Mouse (Mus musculus): ENCODE measurements at regions not wholly inside any gene's neighbourhood (a gene's known extent, or its start where the extent isn't known, plus 50 kb on each side); places are given as distances from the start of the nearest gene placed in this dataset.

DNA sequence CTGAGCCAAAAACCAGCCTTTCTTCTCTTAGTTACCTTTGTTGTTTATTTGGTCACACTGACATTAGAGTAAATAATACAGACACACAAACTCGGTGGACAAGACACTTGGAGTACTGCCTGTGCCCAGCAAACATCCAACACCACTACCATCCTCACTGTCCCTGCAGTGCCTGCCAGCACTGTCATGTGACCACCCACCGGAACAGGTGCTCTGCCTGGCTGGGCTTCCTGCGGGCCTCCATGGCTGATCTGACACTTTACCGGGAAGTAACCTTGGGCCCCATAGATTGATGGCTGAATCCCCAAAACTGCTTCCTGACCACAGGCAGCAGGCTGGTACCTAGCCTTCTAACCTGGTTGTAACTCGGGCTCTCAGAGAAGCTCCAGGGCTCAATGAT lies 175.2 kb upstream of the Agap1 start:
- WGBS = 80% methylated on average over 5 of the region's 5 CpGs
- Histone ChIP-seq H3K27me3 (ENCODE audit: control insufficient read depth, insufficient read depth, low read length) (no peaks in the 10 kb centered on the region), H3K4me2 (ENCODE audit: low read depth) (no peak overlapping the region), H3K9me3 (ENCODE audit: control insufficient read depth, low read length) (no peaks in the 10 kb centered on the region), H3K27ac (ENCODE audit: low read depth, low read length) (no peak overlapping the region), H3K4me3 (ENCODE audit: low read depth, low read length) (no peak overlapping the region), H3K9ac (ENCODE audit: low read length) (no peak overlapping the region), H3K36me3 (ENCODE audit: control insufficient read depth, insufficient read depth, low read length) (no peaks in the 10 kb centered on the region), H3K4me1 (ENCODE audit: control insufficient read depth, insufficient read depth, low read length) (no peaks in the 10 kb centered on the region)
- DNase-seq (ENCODE audit: low spot score) (no peak), ATAC-seq (ENCODE audit: insufficient read depth, low FRiP score, low TSS enrichment) (no peak)

GRCm38 (mm10) chr1:89281107-89281655 lies 173.4 kb upstream of the Agap1 start:
- H3K4me1 ChIP-seq (ENCODE audit: control insufficient read depth, insufficient read depth, low read length) = no peaks in the 10 kb centered on the region
- H3K4me2 ChIP-seq (ENCODE audit: low read depth) = no peak overlapping the region
- H3K36me3 ChIP-seq (ENCODE audit: control insufficient read depth, insufficient read depth, low read length) = no peaks in the 10 kb centered on the region
- H3K4me3 ChIP-seq (ENCODE audit: low read depth, low read length) = no peak overlapping the region
- DNase-seq (ENCODE audit: low spot score) (no peak), ATAC-seq (ENCODE audit: insufficient read depth, low FRiP score, low TSS enrichment) (no peak)
- H3K9ac ChIP-seq (ENCODE audit: low read length) = no peak overlapping the region
- no peaks in the 10 kb centered on the region for H3K27me3 ChIP-seq (ENCODE audit: control insufficient read depth, insufficient read depth, low read length)
- H3K9me3 ChIP-seq (ENCODE audit: control insufficient read depth, low read length) = no peaks in the 10 kb centered on the region
- WGBS = 64% methylated on average over 1 of the region's 1 CpGs
- H3K27ac ChIP-seq (ENCODE audit: low read depth, low read length) = no peak overlapping the region

DNA sequence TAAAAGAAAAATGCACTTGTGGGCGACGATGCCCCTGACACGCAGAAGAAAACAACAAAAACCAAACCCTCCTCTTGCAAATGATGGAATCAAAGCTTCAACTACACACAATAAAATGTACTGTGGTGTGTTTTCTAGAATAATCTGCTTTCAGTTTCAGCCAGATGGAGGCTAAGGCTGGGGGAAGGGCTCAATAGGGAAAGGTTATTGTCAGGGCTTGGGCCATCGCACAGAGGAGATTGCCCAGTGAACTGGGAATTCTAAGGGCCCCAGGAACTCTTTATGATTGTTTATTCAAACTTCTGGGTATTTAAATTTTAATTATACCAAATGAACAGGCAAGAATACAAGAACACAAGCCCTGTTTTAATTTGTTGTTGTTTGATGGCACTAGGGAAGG lies 169.6 kb upstream of the Agap1 start:
- H3K4me2 ChIP-seq (ENCODE audit: low read depth) = no peak overlapping the region
- H3K36me3 ChIP-seq (ENCODE audit: control insufficient read depth, insufficient read depth, low read length) = no peaks in the 10 kb centered on the region
- no peaks in the 10 kb centered on the region for H3K9me3 ChIP-seq (ENCODE audit: control insufficient read depth, low read length)
- WGBS = 83% methylated on average over 4 of the region's 4 CpGs
- no peaks in the 10 kb centered on the region for H3K27me3 ChIP-seq (ENCODE audit: control insufficient read depth, insufficient read depth, low read length)
- no peak overlapping the region for H3K9ac ChIP-seq (ENCODE audit: low read length)
- H3K27ac ChIP-seq (ENCODE audit: low read depth, low read length) = no peak overlapping the region
- DNase-seq (ENCODE audit: low spot score) (no peak), ATAC-seq (ENCODE audit: insufficient read depth, low FRiP score, low TSS enrichment) (no peak)
- no peak overlapping the region for H3K4me3 ChIP-seq (ENCODE audit: low read depth, low read length)
- no peaks in the 10 kb centered on the region for H3K4me1 ChIP-seq (ENCODE audit: control insufficient read depth, insufficient read depth, low read length)

DNA sequence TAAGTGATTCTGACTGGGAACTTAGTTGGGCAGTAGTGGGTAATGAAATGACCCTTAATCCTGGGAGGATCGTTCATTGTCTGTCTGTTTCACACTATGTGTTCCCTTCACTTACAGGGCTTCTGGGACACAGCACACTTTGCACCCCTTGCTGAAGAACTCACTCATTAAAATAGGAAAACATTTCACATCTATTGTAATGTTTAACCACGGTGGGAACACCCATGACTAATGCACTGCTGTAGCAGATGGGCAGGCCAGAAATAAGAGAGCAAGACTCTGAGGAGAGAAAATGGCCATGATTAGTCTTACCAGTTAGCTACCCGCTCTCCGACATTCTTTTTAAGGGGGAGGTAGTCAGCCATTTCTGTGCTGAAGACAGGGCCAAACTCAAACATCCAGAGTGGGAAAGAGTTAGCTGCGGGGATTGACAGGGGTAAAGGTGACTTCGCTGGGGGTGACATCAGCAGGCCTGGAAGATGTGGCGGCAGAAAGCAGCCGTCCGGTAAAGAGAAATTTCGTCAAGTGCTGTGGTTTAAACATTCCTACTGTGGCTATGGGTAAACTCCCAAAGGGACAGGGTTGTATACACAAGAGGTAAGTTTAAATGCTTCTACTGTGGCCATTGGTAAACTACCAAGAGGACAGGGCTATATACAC lies 167.3 kb upstream of the Agap1 start:
- H3K4me1 ChIP-seq (ENCODE audit: control insufficient read depth, insufficient read depth, low read length) = no peaks in the 10 kb centered on the region
- no peak overlapping the region for H3K4me3 ChIP-seq (ENCODE audit: low read depth, low read length)
- no peak for DNase-seq (ENCODE audit: low spot score)
- H3K27me3 ChIP-seq (ENCODE audit: control insufficient read depth, insufficient read depth, low read length) = no peaks in the 10 kb centered on the region
- ATAC-seq (ENCODE audit: insufficient read depth, low FRiP score, low TSS enrichment) = no peak
- no peak overlapping the region for H3K4me2 ChIP-seq (ENCODE audit: low read depth)
- H3K27ac ChIP-seq (ENCODE audit: low read depth, low read length) = no peak overlapping the region
- H3K9ac ChIP-seq (ENCODE audit: low read length) = no peak overlapping the region
- H3K36me3 ChIP-seq (ENCODE audit: control insufficient read depth, insufficient read depth, low read length) = no peaks in the 10 kb centered on the region
- WGBS = 79% methylated on average over 10 of the region's 10 CpGs
- no peaks in the 10 kb centered on the region for H3K9me3 ChIP-seq (ENCODE audit: control insufficient read depth, low read length)

DNA sequence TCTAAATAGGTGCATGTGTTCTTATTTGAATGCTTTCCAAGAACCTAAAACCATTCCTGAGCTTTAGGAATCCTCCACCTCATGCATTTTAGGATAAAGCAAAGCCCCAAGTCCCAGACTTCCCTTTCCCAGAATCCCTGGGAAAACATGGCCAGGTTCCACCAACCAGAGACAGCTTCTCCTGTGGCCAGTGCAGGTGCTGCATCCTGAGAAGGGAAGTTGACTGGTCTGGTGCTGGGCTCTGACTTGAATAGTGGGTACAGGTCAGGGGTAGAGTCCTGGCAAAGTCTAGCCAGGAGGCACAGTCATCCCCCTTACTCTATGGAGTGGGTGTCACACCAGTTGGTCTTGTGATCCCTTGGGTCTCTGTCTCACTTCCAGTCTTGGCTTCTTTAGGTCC lies 166.6 kb upstream of the Agap1 start:
- Histone ChIP-seq H3K36me3 (ENCODE audit: control insufficient read depth, insufficient read depth, low read length) (no peaks in the 10 kb centered on the region), H3K9ac (ENCODE audit: low read length) (no peak overlapping the region), H3K27ac (ENCODE audit: low read depth, low read length) (no peak overlapping the region), H3K27me3 (ENCODE audit: control insufficient read depth, insufficient read depth, low read length) (no peaks in the 10 kb centered on the region), H3K9me3 (ENCODE audit: control insufficient read depth, low read length) (no peaks in the 10 kb centered on the region), H3K4me2 (ENCODE audit: low read depth) (no peak overlapping the region), H3K4me3 (ENCODE audit: low read depth, low read length) (no peak overlapping the region), H3K4me1 (ENCODE audit: control insufficient read depth, insufficient read depth, low read length) (no peaks in the 10 kb centered on the region)
- no peak for ATAC-seq (ENCODE audit: insufficient read depth, low FRiP score, low TSS enrichment)
- DNase-seq (ENCODE audit: low spot score) = no peak

DNA sequence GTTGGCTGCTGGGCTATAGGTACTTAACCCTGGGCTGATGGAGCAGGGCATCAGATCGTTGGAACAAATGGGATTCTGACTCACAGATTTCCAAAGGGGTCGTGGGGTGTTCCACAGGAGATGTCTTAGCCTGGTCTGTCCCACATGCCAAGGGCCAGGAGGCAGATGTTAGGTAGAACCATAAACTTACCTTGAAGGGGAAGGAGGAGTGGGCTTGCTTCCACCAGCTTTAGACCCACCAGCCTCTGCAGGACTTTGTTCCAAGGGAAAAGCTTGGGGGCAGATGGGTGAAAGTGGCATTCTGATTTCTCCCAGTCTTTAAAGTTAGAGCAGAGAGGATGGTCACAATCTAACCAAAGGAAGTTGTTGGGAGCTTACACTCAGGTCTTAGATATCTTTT lies 165.7 kb upstream of the Agap1 start:
- no peak for ATAC-seq (ENCODE audit: insufficient read depth, low FRiP score, low TSS enrichment)
- Histone ChIP-seq H3K4me3 (ENCODE audit: low read depth, low read length) (no peak overlapping the region), H3K9me3 (ENCODE audit: control insufficient read depth, low read length) (no peaks in the 10 kb centered on the region), H3K27ac (ENCODE audit: low read depth, low read length) (no peak overlapping the region), H3K4me2 (ENCODE audit: low read depth) (no peak overlapping the region), H3K9ac (ENCODE audit: low read length) (no peak overlapping the region), H3K36me3 (ENCODE audit: control insufficient read depth, insufficient read depth, low read length) (no peaks in the 10 kb centered on the region), H3K4me1 (ENCODE audit: control insufficient read depth, insufficient read depth, low read length) (no peaks in the 10 kb centered on the region), H3K27me3 (ENCODE audit: control insufficient read depth, insufficient read depth, low read length) (no peaks in the 10 kb centered on the region)
- WGBS = 81% methylated on average over 2 of the region's 2 CpGs
- no peak for DNase-seq (ENCODE audit: low spot score)

DNA sequence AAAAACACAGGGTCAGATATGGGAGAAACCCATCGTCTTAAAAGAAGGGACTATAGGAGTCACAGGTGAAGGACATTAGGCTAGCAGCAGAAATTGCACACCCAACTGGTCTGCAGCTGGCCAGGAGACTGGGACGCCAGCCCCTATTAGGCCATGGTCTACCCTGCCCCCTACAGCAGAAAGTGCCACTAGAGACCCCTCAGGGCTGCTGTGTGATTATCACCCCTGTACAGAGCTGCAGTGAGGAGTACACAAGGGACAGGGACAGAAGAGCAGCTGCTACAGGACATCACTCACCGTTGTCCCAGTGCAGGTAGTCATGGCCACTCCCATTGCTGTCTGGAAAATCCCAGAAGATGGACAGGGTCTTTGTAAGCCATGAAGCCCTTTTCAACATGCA lies 157.9 kb upstream of the Agap1 start:
- no peaks in the 10 kb centered on the region for H3K27me3 ChIP-seq (ENCODE audit: control insufficient read depth, insufficient read depth, low read length)
- H3K4me1 ChIP-seq (ENCODE audit: control insufficient read depth, insufficient read depth, low read length) = no peaks in the 10 kb centered on the region
- H3K9me3 ChIP-seq (ENCODE audit: control insufficient read depth, low read length) = no peaks in the 10 kb centered on the region
- ATAC-seq (ENCODE audit: insufficient read depth, low FRiP score, low TSS enrichment) (no peak), DNase-seq (ENCODE audit: low spot score) (no peak)
- no peak overlapping the region for H3K4me3 ChIP-seq (ENCODE audit: low read depth, low read length)
- H3K4me2 ChIP-seq (ENCODE audit: low read depth) = no peak overlapping the region
- H3K9ac ChIP-seq (ENCODE audit: low read length) = no peak overlapping the region
- 72% methylated on average over 3 of the region's 3 CpGs for WGBS
- H3K27ac ChIP-seq (ENCODE audit: low read depth, low read length) = no peak overlapping the region
- no peaks in the 10 kb centered on the region for H3K36me3 ChIP-seq (ENCODE audit: control insufficient read depth, insufficient read depth, low read length)

- Histone ChIP-seq H3K27ac (ENCODE audit: low read depth, low read length) (no peak overlapping the region), H3K4me3 (ENCODE audit: low read depth, low read length) (no peak overlapping the region), H3K36me3 (ENCODE audit: control insufficient read depth, insufficient read depth, low read length) (no peaks in the 10 kb centered on the region), H3K27me3 (ENCODE audit: control insufficient read depth, insufficient read depth, low read length) (no peaks in the 10 kb centered on the region), H3K4me1 (ENCODE audit: control insufficient read depth, insufficient read depth, low read length) (peaks cover 2% of the 10 kb centered on the region; the same call in 1 of the 2 replicates), H3K9ac (ENCODE audit: low read length) (no peak overlapping the region), H3K4me2 (ENCODE audit: low read depth) (no peak overlapping the region), H3K9me3 (ENCODE audit: control insufficient read depth, low read length) (no peaks in the 10 kb centered on the region)
- 91% methylated on average over 11 of the region's 11 CpGs for WGBS
- ATAC-seq (ENCODE audit: insufficient read depth, low FRiP score, low TSS enrichment) = no peak
- no peak for DNase-seq (ENCODE audit: low spot score)
Observed at GRCm38 (mm10) chr1:89297766-89298165, 156.8 kb upstream of the Agap1 start.

DNA sequence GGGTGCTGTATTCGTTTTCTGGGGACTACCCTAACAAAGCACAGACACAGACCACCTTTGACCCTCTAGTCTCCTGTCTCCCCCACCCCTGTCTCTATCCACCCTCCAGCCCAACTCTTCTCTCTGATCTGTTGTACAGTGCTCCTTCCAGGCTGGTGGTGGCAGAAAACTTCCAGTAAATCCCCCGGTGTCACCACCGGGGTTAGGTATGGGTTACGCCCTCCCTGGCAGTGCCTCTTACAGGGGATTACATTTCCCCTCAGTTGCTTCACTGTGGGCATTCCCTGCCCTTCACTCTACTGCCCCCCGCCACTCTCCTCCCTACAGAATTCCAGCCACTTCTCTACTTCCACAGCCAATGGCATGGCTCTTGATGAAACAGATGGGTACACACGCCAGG lies 153.5 kb upstream of the Agap1 start:
- whole genome bisulfite sequencing = 91% methylated on average over 6 of the region's 6 CpGs
- H3K4me2 ChIP-seq (ENCODE audit: low read depth) = no peak overlapping the region
- no peak for DNase-seq (ENCODE audit: low spot score)

More for the DNA sequence above, 153.5 kb upstream of the Agap1 start:
- H3K36me3 ChIP-seq (ENCODE audit: control insufficient read depth, insufficient read depth, low read length) = no peaks in the 10 kb centered on the region
- ATAC-seq (ENCODE audit: insufficient read depth, low FRiP score, low TSS enrichment) = no peak
- H3K27me3 ChIP-seq (ENCODE audit: control insufficient read depth, insufficient read depth, low read length) = no peaks in the 10 kb centered on the region
- peaks cover 2% of the 10 kb centered on the region; the same call in 1 of the 2 replicates for H3K4me1 ChIP-seq (ENCODE audit: control insufficient read depth, insufficient read depth, low read length)
- H3K4me3 ChIP-seq (ENCODE audit: low read depth, low read length) = no peak overlapping the region
- no peak overlapping the region for H3K27ac ChIP-seq (ENCODE audit: low read depth, low read length)
- no peak overlapping the region for H3K9ac ChIP-seq (ENCODE audit: low read length)
- no peaks in the 10 kb centered on the region for H3K9me3 ChIP-seq (ENCODE audit: control insufficient read depth, low read length)

Measured in neural tube, embryonic 11.5 days (tissue).